Comparison of ENCODE assay signal across 23 mouse cellular contexts in the genomic region with DNA sequence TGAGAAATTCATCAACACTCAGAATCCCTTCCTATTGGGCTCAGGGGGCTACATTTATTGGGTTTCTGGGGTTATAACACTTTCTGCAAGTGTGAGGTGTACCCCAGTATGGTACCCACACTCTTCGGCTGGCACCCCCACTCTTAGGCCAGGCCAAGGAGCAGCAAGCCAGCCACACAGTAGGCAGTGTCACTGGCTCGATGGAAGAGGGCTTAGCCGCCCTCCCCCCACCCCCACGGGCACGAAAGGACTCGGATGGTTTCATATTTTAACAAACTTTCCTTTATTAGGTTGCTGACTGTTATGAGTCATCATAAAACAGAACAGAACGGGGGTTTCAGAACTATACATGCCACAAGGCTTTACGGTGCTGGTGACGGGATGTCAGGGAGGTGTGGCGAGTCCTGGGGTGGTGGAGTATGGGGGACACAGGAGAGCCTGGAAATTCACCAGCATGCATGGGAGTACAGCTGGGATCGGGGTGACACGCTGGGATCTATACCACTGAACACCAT. TPM values are rescaled to one million over a fixed set of nuclear protein-coding genes. Genes with fewer than 3 reads are reported as not detected.
DNase-seq lines count a peak whose midpoint lies in the region; ATAC-seq and TF ChIP-seq lines count a peak whose summit lies in the region.
"Had no signal": no experiment of that assay in that cellular context is flagged by ENCODE, and none has a peak within 500 bp of the region (broad histone marks: within the 10 kb centered on the region; RNA-seq: fewer than 3 reads in every experiment).

No protein-coding gene starts in this region.

- no peak for TF ChIP-seq POLR2A in cerebellum, adult 2 months (IDR thresholded peaks at IDR 0.05; ENCODE audit: borderline replicate concordance, insufficient read depth, low read length)

- H3K36me3 ChIP-seq in forebrain, embryonic 10.5 days (replicated peaks), result peaks cover 9% of the 10 kb centered on the region
- no peaks in the 10 kb centered on the region for H3K36me3 ChIP-seq in forebrain, embryonic 16.5 days (ENCODE audit: control insufficient read depth, insufficient read depth)
- no peaks in the 10 kb centered on the region for H3K36me3 ChIP-seq in stomach, embryonic 14.5 days (ENCODE audit: control insufficient read depth, insufficient read depth, low read length)
- H3K36me3 ChIP-seq: G1E; liver, embryonic 13.5 days; midbrain, embryonic 13.5 days had no signal

- no peak overlapping the region for H3K4me3 ChIP-seq in forebrain, embryonic 10.5 days
- no peak overlapping the region for H3K4me3 ChIP-seq in forebrain, embryonic 16.5 days (replicated peaks; ENCODE audit: low read length)
- H3K4me3 ChIP-seq in stomach, embryonic 14.5 days (ENCODE audit: low read depth, low read length), result no peak overlapping the region
- H3K4me3 ChIP-seq in cerebellum, adult 2 months (replicated peaks; ENCODE audit: insufficient read depth, low read depth, low read length), result no peak overlapping the region
- H3K4me3 ChIP-seq: heart, adult 2 months; liver, embryonic 13.5 days; megakaryocyte, embryonic 14.5 days; midbrain, embryonic 13.5 days had no signal

- WGBS in forebrain, embryonic 10.5 days, result 84% methylated on average over 12 of the region's 12 CpGs
- WGBS in forebrain, embryonic 16.5 days, result 76% methylated on average over 12 of the region's 12 CpGs
- 72% methylated on average over 12 of the region's 12 CpGs for WGBS in stomach, embryonic 14.5 days
- WGBS in cerebellum, adult 2 months, result 78% methylated on average over 12 of the region's 12 CpGs

- H3K27ac ChIP-seq in forebrain, embryonic 10.5 days, result peak overlapping the region; percentile 64; the same call in 1 of the 2 replicates
- no peak overlapping the region for H3K27ac ChIP-seq in forebrain, embryonic 16.5 days (ENCODE audit: low read length)
- H3K27ac ChIP-seq in stomach, embryonic 14.5 days (ENCODE audit: low read length), result peak overlapping the region; percentile 3; the same call in 1 of the 2 replicates
- H3K27ac ChIP-seq in cerebellum, adult 2 months (ENCODE audit: insufficient read depth, low read length), result no peak overlapping the region
- H3K27ac ChIP-seq: heart, adult 2 months; hindbrain, embryonic 14.5 days; liver, embryonic 13.5 days; midbrain, embryonic 13.5 days had no signal

- peaks cover 49% of the 10 kb centered on the region for H3K4me1 ChIP-seq in forebrain, embryonic 10.5 days
- H3K4me1 ChIP-seq in forebrain, embryonic 16.5 days (replicated peaks; ENCODE audit: control insufficient read depth, insufficient read depth, low read length), result peaks cover 12% of the 10 kb centered on the region
- peaks cover 41% of the 10 kb centered on the region; the same call in 1 of the 2 replicates for H3K4me1 ChIP-seq in stomach, embryonic 14.5 days (ENCODE audit: control insufficient read depth, insufficient read depth, low read length)
- peaks cover 5% of the 10 kb centered on the region; the same call in 1 of the 2 replicates for H3K4me1 ChIP-seq in cerebellum, adult 2 months (ENCODE audit: control insufficient read depth, insufficient read depth, low read length)
- H3K4me1 ChIP-seq: liver, embryonic 13.5 days had no signal

- no peaks in the 10 kb centered on the region for H3K27me3 ChIP-seq in forebrain, embryonic 10.5 days (ENCODE audit: poor library complexity, severe bottlenecking)
- no peaks in the 10 kb centered on the region for H3K27me3 ChIP-seq in forebrain, embryonic 16.5 days (replicated peaks; ENCODE audit: control insufficient read depth, insufficient read depth, low read length)
- no peaks in the 10 kb centered on the region for H3K27me3 ChIP-seq in stomach, embryonic 14.5 days (ENCODE audit: control insufficient read depth, insufficient read depth, low read length)
- no peaks in the 10 kb centered on the region for H3K27me3 ChIP-seq in cerebellum, adult 2 months (ENCODE audit: control insufficient read depth, insufficient read depth, low read length)
- H3K27me3 ChIP-seq: liver, embryonic 13.5 days; midbrain, embryonic 13.5 days had no signal

- no peak for TF ChIP-seq CTCF in cerebellum, adult 2 months (IDR thresholded peaks at IDR 0.05; ENCODE audit: borderline replicate concordance, insufficient read depth, low read depth, low read length)

- H3K9ac ChIP-seq in forebrain, embryonic 16.5 days (replicated peaks; ENCODE audit: low read depth, low read length), result no peak overlapping the region
- no peak overlapping the region for H3K9ac ChIP-seq in stomach, embryonic 14.5 days (replicated peaks; ENCODE audit: low read depth, low read length)
- H3K9ac ChIP-seq: hindbrain, embryonic 14.5 days; liver, embryonic 13.5 days; lung, embryonic 14.5 days; midbrain, embryonic 13.5 days had no signal

- DNase-seq in forebrain, embryonic 10.5 days (ENCODE audit: extremely low spot score, low spot score), result no peak
- peak; percentile 39 for DNase-seq in induced T-regulatory cell, adult 2 months (ENCODE audit: low read depth)
- no peak for DNase-seq in MN1 (ENCODE audit: low spot score)
- DNase-seq in thymus, postnatal 14 days, result no peak
- no peak for DNase-seq in cerebellum, adult 2 months
- DNase-seq: adrenal gland, postnatal 10 days; cerebellum, adult 8-10 months; gastrocnemius, postnatal 36 days; heart, adult 2 months; kidney, adult 8-10 months; kidney, postnatal 10 days; liver, embryonic 13.5 days; lung, embryonic 14.5 days; lung, postnatal 36 days; retina, postnatal 1 day; right cerebral cortex, postnatal 4 days had no signal

- no peaks in the 10 kb centered on the region for H3K9me3 ChIP-seq in forebrain, embryonic 10.5 days
- no peaks in the 10 kb centered on the region for H3K9me3 ChIP-seq in forebrain, embryonic 16.5 days (ENCODE audit: control insufficient read depth, low read length)
- H3K9me3 ChIP-seq in stomach, embryonic 14.5 days (ENCODE audit: control insufficient read depth, low read depth, low read length), result no peaks in the 10 kb centered on the region
- H3K9me3 ChIP-seq: G1E; liver, embryonic 13.5 days; megakaryocyte, embryonic 14.5 days; midbrain, embryonic 13.5 days had no signal

- ATAC-seq in forebrain, embryonic 16.5 days, result no peak
- ATAC-seq in CD4-positive, CD25-positive, alpha-beta regulatory T cell, adult 4 months, result peak; percentile 82
- ATAC-seq in stomach, embryonic 14.5 days (ENCODE audit: insufficient number of reproducible peaks, insufficient read depth, low FRiP score, low read depth), result no peak
- ATAC-seq: midbrain, embryonic 13.5 days had no signal

- H3K4me2 ChIP-seq in forebrain, embryonic 16.5 days (ENCODE audit: low read length), result no peak overlapping the region
- no peak overlapping the region for H3K4me2 ChIP-seq in stomach, embryonic 14.5 days (replicated peaks; ENCODE audit: low read depth, low read length)
- H3K4me2 ChIP-seq: hindbrain, embryonic 14.5 days; liver, embryonic 13.5 days; lung, embryonic 14.5 days; midbrain, embryonic 13.5 days had no signal

RNA-seq across cellular contexts. Expression of a gene that starts 58.8 kb away (rescaled TPM):
- 9.0 and 11.2 TPM in 2 replicates for polyA plus RNA-seq in forebrain, embryonic 10.5 days (2016; fragmentation: Nextera tagmentation; extraction: Ambion mirVana)
- 5.8 and 7.0 TPM in 2 replicates for polyA plus RNA-seq in forebrain, embryonic 16.5 days (2015; fragmentation: Nextera tagmentation; extraction: Ambion mirVana)
- polyA plus RNA-seq in CD4-positive, CD25-positive, alpha-beta regulatory T cell, adult 4 months (2017; shearing (Covaris generic)), result 1 to 10 TPM; 4.5 to 7.9 TPM
- polyA plus RNA-seq in stomach, embryonic 14.5 days (2014; fragmentation: Nextera tagmentation; extraction: Ambion mirVana), result 15.9 and 19.2 TPM in 2 replicates
- polyA plus RNA-seq in cerebellum, adult 2 months (2012; rRNA removed), result 25.3 and 26.3 TPM in 2 replicates

Comparison
In these comparisons a context has a peak if more than half of its experiments do, and no peak if none do; other contexts are left out.
1. H3K27ac ChIP-seq: peak in forebrain, embryonic 10.5 days (single experiment) and stomach, embryonic 14.5 days (single experiment); none in forebrain, embryonic 16.5 days (single experiment) and cerebellum, adult 2 months (single experiment).